9 mouse cellular contexts compared by ENCODE assay signal in the genomic region with DNA sequence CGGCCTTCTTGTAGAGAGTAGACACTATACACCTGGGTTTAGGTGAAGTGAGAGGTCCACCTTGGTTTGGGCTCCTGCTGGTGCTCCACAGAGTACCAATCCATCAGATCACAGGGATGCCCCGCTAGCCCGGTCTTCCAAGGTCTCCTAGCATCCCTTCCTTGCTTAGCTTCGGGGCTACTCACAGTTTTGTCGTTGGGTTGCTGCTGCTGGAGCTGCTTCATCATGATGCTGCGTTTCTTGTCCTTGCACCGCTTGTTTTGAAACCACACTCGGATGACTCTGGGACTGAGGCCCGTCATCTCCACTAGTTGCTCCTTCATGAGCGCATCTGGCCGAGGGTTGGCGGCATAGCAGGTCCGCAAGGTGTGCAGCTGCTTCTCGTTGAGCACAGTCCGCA. TPM values are rescaled to one million over a fixed set of nuclear protein-coding genes. Genes with fewer than 3 reads are reported as not detected.
A peak's percentile ranks its signal among the peaks of the same experiment; 100 is the strongest.
DNase-seq lines count a peak whose midpoint lies in the region; ATAC-seq and TF ChIP-seq lines count a peak whose summit lies in the region.
"Had no signal": no experiment of that assay in that cellular context is flagged by ENCODE, and none has a peak within 500 bp of the region (broad histone marks: within the 10 kb centered on the region; RNA-seq: fewer than 3 reads in every experiment).

No protein-coding gene starts in this region.

- no peak for TF ChIP-seq CTCF in intestine, postnatal 0 days (IDR thresholded peaks at IDR 0.05; ENCODE audit: low read depth)

- no peak overlapping the region for H3K4me2 ChIP-seq in intestine, embryonic 16.5 days (ENCODE audit: low read depth, low read length)
- no peak overlapping the region for H3K4me2 ChIP-seq in intestine, postnatal 0 days (replicated peaks; ENCODE audit: low read depth)
- H3K4me2 ChIP-seq in forebrain, embryonic 14.5 days (ENCODE audit: low read length) = peak overlapping the region; percentile 41
- H3K4me2 ChIP-seq in midbrain, embryonic 15.5 days = peak overlapping the region; percentile 20

- 0 out of 2 replicates have a peak, but pooled peaks have one; percentile 7 for ATAC-seq in intestine, embryonic 16.5 days
- no peak for ATAC-seq in intestine, postnatal 0 days
- ATAC-seq in forebrain, embryonic 14.5 days = no peak
- ATAC-seq in midbrain, embryonic 15.5 days (replicated peaks) = no peak

- no peak overlapping the region for H3K4me3 ChIP-seq in intestine, embryonic 16.5 days (ENCODE audit: low read length)
- no peak overlapping the region for H3K4me3 ChIP-seq in intestine, postnatal 0 days (ENCODE audit: low read depth, low read length)
- peak overlapping the region; percentile 16 for H3K4me3 ChIP-seq in forebrain, embryonic 14.5 days (ENCODE audit: low read depth, low read length)
- H3K4me3 ChIP-seq in midbrain, embryonic 15.5 days = 0 out of 2 replicates have a peak overlapping the region, but pooled peaks have one; percentile 5

- H3K9ac ChIP-seq in intestine, embryonic 16.5 days (ENCODE audit: low read depth, low read length) = no peak overlapping the region
- H3K9ac ChIP-seq in intestine, postnatal 0 days (ENCODE audit: low read depth, low read length) = no peak overlapping the region
- H3K9ac ChIP-seq in forebrain, embryonic 14.5 days (ENCODE audit: low read length) = peak overlapping the region; percentile 43
- no peak overlapping the region for H3K9ac ChIP-seq in midbrain, embryonic 15.5 days

- WGBS in intestine, embryonic 16.5 days = 25% methylated on average over 15 of the region's 15 CpGs
- 39% methylated on average over 15 of the region's 15 CpGs for WGBS in intestine, postnatal 0 days
- WGBS in forebrain, embryonic 14.5 days = 3% methylated on average over 15 of the region's 15 CpGs
- WGBS in midbrain, embryonic 15.5 days = 3% methylated on average over 15 of the region's 15 CpGs

- DNase-seq in forebrain, embryonic 14.5 days (ENCODE audit: low spot score) = no peak
- DNase-seq in spleen, adult 18-20 months = no peak
- no peak for DNase-seq in urinary bladder, postnatal 4 days (ENCODE audit: low spot score in 2 of 2)
- no peak for DNase-seq in ovary, postnatal 14 days (ENCODE audit: low spot score)
- DNase-seq: cerebellum, postnatal 14 days; lung, adult 18-20 months had no signal

- H3K27ac ChIP-seq in intestine, embryonic 16.5 days (ENCODE audit: low read length) = no peak overlapping the region
- no peak overlapping the region for H3K27ac ChIP-seq in intestine, postnatal 0 days (ENCODE audit: low read depth, low read length)
- H3K27ac ChIP-seq in forebrain, embryonic 14.5 days (ENCODE audit: low read depth, low read length) = peak overlapping the region; percentile 50
- 0 out of 2 replicates have a peak overlapping the region, but pooled peaks have one; percentile 15 for H3K27ac ChIP-seq in midbrain, embryonic 15.5 days

- no peaks in the 10 kb centered on the region for H3K9me3 ChIP-seq in intestine, embryonic 16.5 days (ENCODE audit: control insufficient read depth, low read length)
- H3K9me3 ChIP-seq in intestine, postnatal 0 days (ENCODE audit: control insufficient read depth) = no peaks in the 10 kb centered on the region
- no peaks in the 10 kb centered on the region for H3K9me3 ChIP-seq in forebrain, embryonic 14.5 days (replicated peaks; ENCODE audit: control insufficient read depth, low read length)
- no peaks in the 10 kb centered on the region for H3K9me3 ChIP-seq in midbrain, embryonic 15.5 days

- H3K36me3 ChIP-seq in intestine, embryonic 16.5 days (ENCODE audit: control insufficient read depth, insufficient read depth, low read length) = no peaks in the 10 kb centered on the region
- H3K36me3 ChIP-seq in intestine, postnatal 0 days (ENCODE audit: control insufficient read depth, insufficient read depth) = no peaks in the 10 kb centered on the region
- H3K36me3 ChIP-seq in forebrain, embryonic 14.5 days (ENCODE audit: control insufficient read depth, insufficient read depth, low read length) = no peaks in the 10 kb centered on the region
- H3K36me3 ChIP-seq in midbrain, embryonic 15.5 days (replicated peaks) = no peaks in the 10 kb centered on the region

- H3K27me3 ChIP-seq in intestine, embryonic 16.5 days (replicated peaks; ENCODE audit: control insufficient read depth, insufficient read depth, low read length) = peaks cover 67% of the 10 kb centered on the region
- peaks cover 87% of the 10 kb centered on the region for H3K27me3 ChIP-seq in intestine, postnatal 0 days (replicated peaks; ENCODE audit: control insufficient read depth, insufficient read depth, low read length)
- peaks cover 87% of the 10 kb centered on the region for H3K27me3 ChIP-seq in forebrain, embryonic 14.5 days (replicated peaks; ENCODE audit: control insufficient read depth, insufficient read depth, low read length)
- H3K27me3 ChIP-seq in midbrain, embryonic 15.5 days (replicated peaks) = peaks cover 85% of the 10 kb centered on the region

- H3K4me1 ChIP-seq in intestine, embryonic 16.5 days (ENCODE audit: control insufficient read depth, insufficient read depth, low read length) = no peaks in the 10 kb centered on the region
- H3K4me1 ChIP-seq in intestine, postnatal 0 days (replicated peaks; ENCODE audit: control insufficient read depth, insufficient read depth, low read length) = no peaks in the 10 kb centered on the region
- H3K4me1 ChIP-seq in forebrain, embryonic 14.5 days (ENCODE audit: control insufficient read depth, insufficient read depth, low read length) = no peaks in the 10 kb centered on the region
- H3K4me1 ChIP-seq in midbrain, embryonic 15.5 days = no peaks in the 10 kb centered on the region

RNA-seq across cellular contexts. Expression of gene Isl1, which starts 6.6 kb away (rescaled TPM):
- polyA plus RNA-seq in intestine, embryonic 16.5 days (2015; fragmentation: Nextera tagmentation; extraction: Ambion mirVana) = 4.9 and 6.7 TPM in 2 replicates
- polyA plus RNA-seq in intestine, postnatal 0 days (2015; fragmentation: Nextera tagmentation; extraction: Ambion mirVana) = 1.4 and 2.4 TPM in 2 replicates
- polyA plus RNA-seq in forebrain, embryonic 14.5 days (2014; fragmentation: Nextera tagmentation; extraction: Ambion mirVana) = 81.8 and 86.8 TPM in 2 replicates
- 30.7 and 33.8 TPM in 2 replicates for polyA plus RNA-seq in midbrain, embryonic 15.5 days (2015; fragmentation: Nextera tagmentation; extraction: Ambion mirVana)

Comparison
In these comparisons a context has a peak if more than half of its experiments do, and no peak if none do; other contexts are left out.
1. H3K27ac ChIP-seq: peak in forebrain, embryonic 14.5 days (single experiment) and midbrain, embryonic 15.5 days (single experiment); none in intestine, embryonic 16.5 days (single experiment) and intestine, postnatal 0 days (single experiment).
2. H3K4me2 ChIP-seq: peak in forebrain, embryonic 14.5 days (single experiment) and midbrain, embryonic 15.5 days (single experiment); none in intestine, embryonic 16.5 days (single experiment) and intestine, postnatal 0 days (single experiment).
3. H3K4me3 ChIP-seq: peak in forebrain, embryonic 14.5 days (single experiment) and midbrain, embryonic 15.5 days (single experiment); none in intestine, embryonic 16.5 days (single experiment) and intestine, postnatal 0 days (single experiment).